Mouse (Mus musculus) adrenal gland (tissue): ENCODE results near the gene Megf9.

Source experiments
- intact Hi-C: fragments of 180-260 bp; cut with DNase I; formaldehyde crosslinking; loops from one replicate; pipeline ENCODE4 v1.15.1; 2025
- long read RNA-seq, 2 experiments: library from polyadenylated mRNA; unstranded; transcript quantifications; one replicate each; pipeline ENCODE4 v2.0.0; 2020; ENCODE audit warnings: borderline replicate concordance in 1 of 2; ENCODE audit not compliant: insufficient replicate concordance in 1 of 2

Megf9 gene
- long read RNA-seq, experiment 1, full-length matches to known transcripts: 1 of 1 reads
- long read RNA-seq, experiment 1, partial matches to known transcripts: 0 of 1 reads
- long read RNA-seq, experiment 1, other reads (novel, unspliced or antisense): 0 of 1 reads
- long read RNA-seq, experiment 2, full-length matches to known transcripts: 7 of 8 reads
- long read RNA-seq, experiment 2, partial matches to known transcripts: 0 of 8 reads
- long read RNA-seq, experiment 2, other reads (novel, unspliced or antisense): 1 of 8 reads

DNA sequence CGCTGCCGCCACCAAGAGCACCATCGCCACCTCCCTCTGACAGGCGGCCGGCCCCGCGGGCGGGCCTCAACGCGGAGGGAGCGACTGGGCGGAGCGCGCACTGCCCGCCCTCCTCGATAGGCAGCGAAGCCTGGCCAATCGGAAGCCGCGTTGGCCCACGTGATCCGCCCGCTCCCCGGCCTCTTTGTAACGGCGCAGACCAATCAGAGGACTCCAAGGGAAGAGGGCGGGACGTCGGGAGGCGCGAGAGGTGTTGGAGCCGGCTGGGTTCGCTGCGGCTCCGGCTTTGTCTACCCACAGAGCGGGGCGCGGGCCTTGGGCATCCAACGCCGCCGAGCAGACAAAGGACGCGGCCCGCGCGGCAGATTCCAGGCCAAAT lies at the start of gene Megf9:
TSS of gene Megf9 (minus strand) at position 105 of the 379 bp plus-strand sequence.
- intact Hi-C loops: no loop called here

DNA sequence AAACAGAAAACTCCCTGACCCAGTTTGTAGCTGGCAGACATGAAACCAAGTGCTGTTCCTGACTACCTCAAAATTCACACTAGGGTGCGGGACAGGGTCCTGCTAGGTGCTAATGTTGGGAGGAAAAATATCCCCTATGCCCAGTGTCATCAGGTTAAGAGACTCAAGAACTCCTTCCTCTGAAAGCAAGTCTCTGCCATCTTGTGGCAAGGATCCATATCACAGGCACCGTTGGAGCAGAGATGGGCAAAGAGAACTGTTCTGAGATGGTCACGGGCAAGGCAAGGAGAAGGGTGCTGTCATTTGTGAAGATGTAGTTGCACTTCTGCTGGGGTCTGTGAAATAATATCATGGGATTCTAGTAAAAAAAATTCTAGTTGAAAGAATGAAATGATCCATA lies 44.9 kb upstream of the Megf9 start:
- intact Hi-C loops: loop anchor here (1.0 kb wide), 1 partner anchor 128 kb away; no protein-coding TSS in a partner anchor

DNA sequence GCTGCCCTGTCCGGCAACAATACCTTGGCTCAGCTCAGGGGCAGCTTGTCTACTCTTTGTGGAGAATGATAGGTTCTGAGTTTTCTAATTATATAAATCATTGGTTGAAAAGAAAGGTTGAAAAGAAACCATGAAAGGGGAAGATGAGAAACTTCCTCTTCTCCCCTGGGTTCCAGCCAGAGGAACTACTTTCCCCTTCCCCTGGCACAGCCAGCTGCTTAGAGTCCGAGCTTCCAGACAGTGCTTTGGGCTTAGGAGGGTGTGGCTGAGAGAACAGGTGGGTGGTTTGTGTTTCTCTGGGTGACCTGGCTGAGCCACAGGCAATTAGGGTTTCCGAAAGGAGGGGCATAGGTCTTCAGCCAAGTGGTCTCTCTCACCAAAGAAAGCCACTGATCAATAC lies 43.5 kb upstream of the Megf9 start:
- intact Hi-C loops: no loop called here

DNA sequence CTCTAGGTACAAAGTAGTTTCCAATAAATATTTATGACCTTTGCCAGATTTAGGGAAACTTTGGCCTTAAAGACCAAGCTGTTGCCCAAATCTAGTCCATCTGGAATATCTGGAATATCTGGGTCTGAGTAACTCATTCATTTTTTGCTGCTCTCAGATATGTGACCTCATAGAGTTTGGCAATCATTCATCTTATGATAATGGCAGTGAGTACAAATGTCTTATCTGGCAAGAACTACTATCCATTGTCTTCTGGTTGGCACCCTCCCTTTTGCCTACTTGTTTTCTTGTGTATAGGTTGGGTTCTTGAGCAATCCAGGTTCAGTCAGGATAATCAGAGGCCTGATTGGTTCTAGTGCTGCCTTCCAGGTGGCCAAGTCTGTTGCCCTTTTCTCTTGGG lies 41.3 kb upstream of the Megf9 start:
- intact Hi-C loops: no loop called here

DNA sequence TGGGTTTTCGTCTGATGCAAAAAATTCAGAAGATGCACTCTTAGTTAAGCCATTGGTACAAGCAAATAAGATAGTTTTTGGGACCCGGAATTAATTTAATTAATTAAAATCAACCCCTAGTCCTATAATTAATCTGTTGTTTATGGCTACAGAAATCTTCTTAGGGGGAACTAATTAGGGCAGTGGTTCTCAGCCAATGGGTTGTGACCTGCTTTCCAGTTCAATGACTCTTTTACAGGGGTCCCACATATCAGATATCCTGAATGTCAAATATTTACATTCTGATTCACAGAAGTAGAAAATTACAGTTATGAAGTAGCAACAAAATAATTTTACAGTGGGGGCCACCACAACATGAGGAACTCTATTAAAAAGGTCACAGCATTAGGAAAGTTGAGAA lies 39.1 kb upstream of the Megf9 start:
- intact Hi-C loops: no loop called here

DNA sequence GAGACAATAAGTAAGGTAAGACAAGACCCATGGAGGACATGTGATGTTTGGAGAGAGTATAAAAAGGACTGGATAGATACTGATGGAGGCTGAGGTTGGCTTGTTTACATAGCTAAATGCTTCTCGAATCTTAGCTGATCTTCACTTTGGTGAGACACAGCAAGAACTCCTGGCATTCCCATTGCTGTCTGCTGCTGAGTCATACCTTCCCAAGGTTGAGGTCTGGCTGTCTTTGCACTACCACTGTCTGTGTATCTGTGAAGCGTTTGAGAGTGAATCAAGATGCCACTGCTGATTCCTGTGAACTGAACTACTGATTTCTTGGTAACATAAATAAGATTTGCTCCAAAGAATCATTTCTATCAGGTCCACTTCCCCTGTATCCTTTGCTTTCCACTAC lies 19.1 kb upstream of the Megf9 start:
- intact Hi-C loops: no loop called here

DNA sequence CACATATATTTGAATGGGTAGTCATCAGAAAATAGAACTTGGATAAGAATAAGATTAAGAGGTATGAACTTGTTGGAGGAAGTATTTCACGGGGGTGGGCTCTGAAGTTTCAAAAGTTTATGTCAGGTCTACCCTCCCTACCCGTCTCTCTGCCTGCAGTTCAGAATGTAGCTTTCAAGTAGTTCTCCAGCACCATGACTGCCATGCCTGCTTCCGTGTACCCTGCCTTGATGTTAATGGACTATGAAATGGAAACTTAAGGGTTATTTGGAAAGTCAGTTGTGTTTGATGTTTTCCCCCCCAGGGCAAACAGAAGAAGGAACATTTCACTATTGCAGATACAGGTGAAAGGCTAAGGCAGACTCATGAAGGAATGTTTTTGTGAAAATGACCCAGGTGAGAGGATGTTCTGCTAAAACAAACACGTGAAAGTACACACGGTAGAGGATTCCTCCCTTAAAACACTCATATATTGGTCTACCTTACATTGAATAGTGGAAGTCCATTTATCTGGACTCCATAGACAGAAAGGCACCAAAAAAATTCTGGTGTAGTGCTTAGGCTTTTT lies 18.5 kb upstream of the Megf9 start:
- intact Hi-C loops: no loop called here

DNA sequence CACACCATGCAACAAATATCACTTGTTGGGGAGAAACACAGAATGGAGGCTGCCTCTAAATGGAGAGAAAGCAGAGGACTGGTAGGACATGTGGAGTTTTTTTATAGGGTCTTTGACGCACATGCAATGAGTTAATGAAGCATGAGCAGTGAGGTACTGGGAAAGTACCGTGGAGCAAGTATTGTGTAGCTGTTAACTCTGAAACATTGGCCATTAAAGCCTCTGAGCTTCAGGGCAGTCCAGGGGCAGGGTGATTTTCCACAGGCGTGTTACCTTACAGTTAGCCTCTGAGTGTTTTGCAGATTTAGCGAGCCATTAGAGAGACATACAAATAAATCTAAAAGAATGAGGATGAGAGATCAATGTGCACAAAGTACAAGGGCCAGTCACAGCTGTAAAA lies 17.3 kb upstream of the Megf9 start:
- intact Hi-C loops: no loop called here

DNA sequence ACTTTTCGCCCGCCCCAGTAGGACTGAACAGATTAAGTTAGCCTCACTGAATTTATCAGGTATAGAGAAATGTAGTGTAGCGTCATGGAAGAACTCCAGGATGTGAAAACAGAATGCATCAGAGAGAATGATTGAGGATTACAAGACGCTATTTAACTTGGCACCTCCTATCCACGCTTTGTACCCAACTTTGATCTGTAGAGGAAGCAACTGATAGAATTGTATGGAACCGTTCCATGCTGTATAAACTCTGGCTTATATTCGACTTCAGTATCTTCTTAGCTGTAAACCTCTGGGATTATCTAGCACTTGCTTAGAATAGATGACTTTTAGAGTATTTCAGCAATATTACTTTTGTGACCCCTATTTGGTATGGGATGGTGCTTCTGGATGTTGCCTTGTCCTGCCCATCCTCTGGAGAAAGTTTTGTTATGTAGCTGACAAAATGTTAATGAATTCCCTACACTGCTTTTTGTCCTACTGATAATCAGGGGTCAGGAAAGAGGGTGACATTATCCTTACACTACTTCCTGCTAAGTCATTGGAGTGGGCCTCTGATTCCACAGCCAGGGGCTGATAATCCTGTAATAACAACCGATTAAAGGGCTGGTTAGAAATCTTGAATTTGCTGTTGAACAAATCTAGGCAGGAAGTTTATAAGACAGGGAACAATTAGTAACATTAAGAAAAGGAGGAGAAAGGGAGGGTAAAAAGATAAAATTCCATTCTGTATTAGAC lies 12.8 kb upstream of the Megf9 start:
- intact Hi-C loops: no loop called here

DNA sequence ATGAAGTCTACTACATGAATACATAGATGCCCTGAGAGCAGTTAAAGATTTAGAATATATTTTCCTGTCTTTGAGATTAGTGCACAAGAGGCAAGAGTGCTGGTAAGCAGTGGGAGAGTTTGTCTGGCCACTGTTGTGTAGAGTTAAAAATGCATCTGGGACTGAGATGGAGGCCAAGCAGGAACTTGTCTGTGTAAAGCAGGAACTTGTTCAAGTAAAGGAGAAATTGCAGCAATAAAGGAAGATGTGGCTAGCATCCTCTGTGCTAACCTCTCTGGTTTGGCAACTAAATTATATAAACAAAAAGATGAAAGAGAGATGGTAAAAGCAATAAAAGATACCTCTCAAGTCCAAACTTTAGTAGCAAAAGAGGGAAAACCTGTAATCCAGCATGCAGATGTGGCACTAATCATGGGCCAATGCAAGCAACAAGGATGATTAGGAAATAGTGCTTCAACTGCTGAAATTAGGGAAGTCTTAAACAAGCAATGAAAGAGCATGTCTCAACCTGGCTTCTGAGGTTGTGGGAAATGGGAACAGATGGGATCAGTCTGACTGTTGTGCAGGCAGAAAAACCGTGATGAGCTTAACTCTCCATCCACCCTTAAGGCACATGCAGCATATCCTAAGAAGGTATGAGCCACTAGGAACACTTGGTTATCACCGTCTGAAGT lies 11.2 kb upstream of the Megf9 start:
- intact Hi-C loops: no loop called here

DNA sequence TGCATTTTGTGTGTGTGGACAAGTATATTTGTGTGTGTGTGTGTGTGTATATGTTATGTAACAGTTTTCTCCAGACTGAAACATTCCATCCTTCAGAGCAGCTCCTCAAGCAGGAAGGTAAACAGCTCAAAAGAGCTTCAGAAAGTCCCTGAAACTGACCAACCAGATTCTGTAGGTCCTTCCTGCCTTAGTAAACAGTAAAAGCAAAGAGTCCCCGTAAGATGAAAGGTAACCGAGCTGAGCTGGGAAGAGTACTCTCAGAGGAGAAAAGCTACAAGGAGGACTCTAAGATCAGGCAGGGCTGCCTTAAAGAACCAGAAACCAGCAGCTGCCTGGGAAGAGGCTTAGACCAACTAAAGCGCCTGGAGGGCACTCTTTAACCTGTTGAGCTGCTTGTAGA lies 9.6 kb upstream of the Megf9 start:
- intact Hi-C loops: no loop called here

DNA sequence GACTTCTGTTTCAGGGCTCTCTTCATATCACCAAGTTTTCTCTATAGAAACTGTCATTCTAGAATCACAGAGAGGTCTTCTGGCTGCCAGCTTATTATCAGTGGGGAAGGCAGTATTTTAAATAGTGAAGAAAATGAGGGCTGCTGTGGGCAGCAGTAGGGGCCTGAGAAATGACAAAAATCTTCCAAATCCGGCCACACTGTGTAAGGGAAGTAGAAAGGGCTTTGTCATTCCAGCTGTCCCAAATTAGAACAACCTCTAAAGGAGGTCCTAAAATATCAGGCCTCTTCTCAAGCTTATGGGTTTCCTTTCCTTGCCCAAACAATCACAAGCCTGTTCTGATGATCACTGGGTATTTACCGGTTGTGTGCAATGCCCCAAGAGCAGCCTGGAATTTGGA lies 7.6 kb upstream of the Megf9 start:
- intact Hi-C loops: no loop called here

DNA sequence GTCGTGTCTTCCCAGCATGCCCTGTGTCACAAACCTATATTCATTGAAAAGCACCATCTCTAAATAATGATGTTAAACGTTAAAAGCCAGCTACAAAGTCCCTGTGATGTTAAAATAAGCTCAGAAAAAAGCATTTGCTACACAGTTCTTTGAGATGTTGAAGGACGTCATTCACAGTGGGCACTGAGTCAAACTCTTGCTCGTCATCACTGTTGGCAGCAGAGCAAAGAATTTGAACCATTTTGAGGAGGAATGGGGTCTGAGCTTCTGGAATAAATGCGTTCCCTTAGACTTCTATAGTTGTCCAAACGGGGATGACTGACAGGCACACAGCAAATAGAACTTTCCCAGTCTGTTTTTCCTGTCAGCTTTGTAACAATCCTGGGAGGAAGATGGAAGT lies 5.9 kb upstream of the Megf9 start:
- intact Hi-C loops: no loop called here

DNA sequence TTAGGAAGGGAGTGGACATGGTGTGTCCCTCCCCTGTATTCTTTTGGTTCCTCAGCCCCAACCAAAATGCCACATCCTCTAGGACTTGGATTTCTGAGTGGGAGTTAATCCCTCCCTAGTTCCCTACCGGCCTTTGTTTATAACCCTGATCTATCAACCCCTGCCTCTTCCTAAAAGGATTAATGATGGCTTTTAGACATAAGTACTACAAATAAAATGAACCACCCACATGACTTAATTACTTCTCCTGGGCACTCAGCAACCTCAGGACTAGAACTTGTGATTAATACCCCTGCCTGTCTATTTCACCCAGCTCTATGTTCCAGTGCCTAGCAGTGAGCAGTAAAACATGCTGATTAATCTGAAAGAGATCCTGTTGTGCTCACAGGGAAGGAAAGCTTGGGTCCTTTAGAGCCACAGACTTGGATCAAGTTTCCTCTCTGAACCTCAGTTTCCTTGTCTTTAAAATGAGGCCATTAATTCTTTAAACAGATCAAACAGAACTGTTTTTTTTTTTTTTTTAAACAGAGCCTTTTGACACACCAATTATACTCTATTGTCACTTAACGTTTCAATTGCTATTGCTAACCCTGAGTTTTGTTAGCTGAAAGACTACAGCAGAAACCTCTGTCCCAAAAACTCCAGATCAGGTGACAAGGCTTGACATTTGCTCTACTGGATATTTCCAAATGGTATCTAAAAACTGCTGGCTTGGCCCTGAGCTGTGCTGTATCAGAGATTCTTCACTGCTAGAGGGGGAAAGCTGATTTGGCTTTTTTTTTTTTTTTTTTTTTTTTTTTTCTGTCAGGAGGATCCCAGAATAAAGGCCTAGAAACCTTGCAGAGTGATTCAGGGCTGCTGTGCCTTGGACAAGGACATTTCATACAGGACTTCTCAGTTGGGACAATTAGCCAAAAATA lies 2.1 kb upstream of the Megf9 start:
- intact Hi-C loops: no loop called here

DNA sequence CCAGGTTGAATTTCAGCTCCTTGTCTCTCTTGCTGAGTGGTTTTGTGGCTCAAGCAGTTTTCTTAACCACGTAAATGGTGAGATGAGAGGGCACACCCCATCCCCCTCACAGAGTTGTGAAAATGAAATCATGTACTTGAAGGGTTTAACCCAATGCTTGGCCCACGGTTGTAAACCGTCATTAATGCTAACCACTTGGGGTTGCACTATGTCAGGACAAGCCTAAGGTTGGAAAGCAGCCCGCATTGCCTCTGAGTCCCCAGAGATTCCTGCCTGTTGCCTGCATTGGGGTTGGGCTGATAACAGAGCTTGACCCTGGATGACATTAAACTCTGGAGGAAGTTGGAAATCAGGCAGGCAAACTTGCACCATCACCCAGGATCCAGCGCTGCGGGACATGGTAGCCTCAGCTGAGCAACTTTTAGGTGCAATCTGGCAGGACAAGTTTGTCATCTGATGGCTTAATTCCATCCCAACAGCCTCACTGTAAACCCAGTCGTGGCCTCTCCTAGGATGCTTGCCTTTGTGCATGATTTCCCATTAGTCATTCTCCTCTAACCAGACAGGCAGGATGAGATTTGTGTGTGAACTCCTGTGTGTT lies 1.0 kb upstream of the Megf9 start:
- intact Hi-C loops: no loop called here

DNA sequence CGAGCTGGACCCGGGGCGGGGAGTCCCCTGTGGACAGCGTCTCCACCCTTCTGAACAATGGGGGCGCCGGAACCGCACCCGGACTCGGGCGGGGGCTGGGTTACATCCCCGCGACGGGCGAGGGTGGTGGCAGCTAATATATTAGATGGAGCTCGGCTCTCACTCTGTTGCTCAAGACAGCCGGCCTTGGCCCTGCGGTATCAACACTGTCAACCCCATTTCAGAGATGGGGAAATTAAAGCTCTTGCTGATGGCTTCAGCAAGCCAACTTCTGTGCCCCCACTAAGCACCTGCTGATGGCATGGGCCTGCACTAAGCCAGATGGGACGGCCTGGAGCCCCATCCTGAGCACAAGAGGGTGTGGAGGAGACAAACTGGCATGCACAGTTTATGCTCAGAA lies 494 bp upstream of the Megf9 start:
- intact Hi-C loops: no loop called here

DNA sequence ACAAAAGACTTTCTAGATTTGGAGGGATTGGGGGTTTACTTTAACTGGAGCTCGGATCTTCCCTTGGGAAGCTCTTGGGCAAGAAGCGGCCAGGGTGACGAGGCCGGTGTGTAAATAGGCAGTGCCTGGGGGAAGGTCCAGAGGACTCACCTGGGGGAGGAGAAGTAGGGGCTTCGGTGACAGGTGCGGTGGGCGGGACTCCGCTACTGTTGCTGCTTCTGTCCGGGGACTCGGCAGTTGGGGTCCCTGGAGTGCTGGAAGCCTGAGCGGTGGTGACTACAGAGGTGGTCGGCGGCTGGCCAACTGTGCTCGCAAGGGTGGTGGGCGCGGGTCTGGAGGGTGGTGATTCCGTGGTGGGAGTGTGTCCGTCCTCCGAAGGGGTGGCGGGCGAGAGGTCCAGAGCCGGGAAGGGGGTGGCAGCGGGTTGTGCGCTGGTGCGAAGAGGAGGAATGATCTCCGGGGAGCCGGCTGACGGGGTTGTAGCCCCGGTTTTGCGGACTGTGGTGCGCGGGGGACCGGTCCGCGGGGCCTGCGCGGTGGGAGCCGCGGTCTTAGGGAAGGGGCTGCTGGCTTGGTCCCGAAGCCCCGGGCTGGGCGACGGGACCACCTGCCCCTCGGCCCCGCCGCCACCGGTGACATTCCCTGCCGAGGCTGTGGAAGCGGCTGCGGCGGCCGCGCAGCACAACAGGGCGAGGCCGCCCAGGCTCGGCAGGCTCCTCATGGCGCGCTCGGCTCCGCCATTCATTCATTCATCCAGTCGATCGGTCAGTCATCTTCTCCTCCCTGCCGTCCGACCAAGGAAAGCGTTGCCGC lies 511 bp downstream of the Megf9 start:
- intact Hi-C loops: no loop called here

DNA sequence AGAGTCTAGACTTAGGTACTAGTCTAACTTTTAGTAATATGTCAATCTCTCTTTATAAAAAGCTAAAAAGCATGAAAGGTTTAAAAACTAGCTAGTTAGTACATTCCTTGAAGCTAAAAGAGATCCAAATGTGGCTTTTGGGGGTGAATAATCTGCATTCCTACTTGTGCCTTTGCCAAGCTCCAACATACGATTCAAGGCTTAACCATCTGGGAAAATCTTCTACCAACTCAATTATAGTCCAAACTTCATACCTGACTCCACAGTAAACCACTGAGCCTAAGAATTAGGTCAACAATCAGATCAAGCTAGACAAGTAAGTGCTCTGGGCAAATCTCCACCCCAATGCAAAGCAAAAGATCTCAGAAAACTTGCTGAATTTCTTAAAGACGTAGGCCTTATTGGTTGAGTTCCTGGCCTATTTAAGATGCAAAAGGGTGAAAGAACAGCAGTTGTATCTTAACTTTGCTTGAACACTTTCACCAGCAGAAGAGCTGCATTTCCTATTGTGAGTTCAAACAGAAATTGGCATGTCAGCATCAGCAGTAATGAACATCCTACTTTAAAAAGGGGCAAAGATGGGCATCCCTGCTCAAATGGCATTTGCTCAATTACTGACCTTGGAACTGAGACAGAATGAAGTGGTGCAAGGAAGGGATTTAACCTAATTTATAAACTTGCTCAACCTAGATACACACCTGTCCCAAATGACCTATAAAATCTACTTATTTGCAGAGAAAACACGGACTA lies 1.6 kb downstream of the Megf9 start:
- intact Hi-C loops: no loop called here

DNA sequence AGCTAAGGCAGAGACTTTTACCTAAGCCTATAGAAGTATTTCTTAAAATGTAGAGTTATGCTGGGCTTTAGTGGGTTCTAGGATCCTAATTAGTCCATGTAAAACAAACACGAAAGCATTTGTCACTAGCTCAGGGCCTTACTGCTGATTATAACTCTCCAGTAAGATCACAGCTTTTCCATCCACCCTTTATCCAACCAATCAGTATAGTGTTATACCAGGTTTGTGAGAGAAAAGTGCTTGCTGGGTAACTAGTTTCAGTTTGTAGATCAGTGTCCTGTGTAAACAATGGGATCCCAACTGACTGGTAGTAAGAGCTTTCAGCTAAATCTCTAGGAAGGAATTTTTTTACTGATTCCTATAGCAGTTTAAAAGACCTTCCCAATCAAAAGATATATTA lies 3.8 kb downstream of the Megf9 start:
- intact Hi-C loops: no loop called here
